Mouse (Mus musculus) hindbrain, embryonic 14.5 days (tissue): Measurements from ENCODE around the gene Tchh. TPM values are rescaled to one million over a fixed set of nuclear protein-coding genes. Genes with fewer than 3 reads are reported as not detected.

Experiments
- ATAC-seq: fragments of 200-750 bp; cut with Nextera tagmentation; 2 replicates; pipeline ENCODE4 v1.8.0; 2017; ENCODE audit warnings: moderate number of reproducible peaks, mild to moderate bottlenecking, moderate TSS enrichment, moderate library complexity; ENCODE audit not compliant: low FRiP score
- DNase-seq: peaks from one replicate; pipeline ENCODE4 v3.0.0-alpha.2; 2015; ENCODE audit warnings: low spot score
- H3K27ac ChIP-seq: fragments of 300-500 bp; sonication (generic); 2 replicates; pipeline ENCODE4 v1.5.1; 2014; ENCODE audit warnings: mild to moderate bottlenecking, moderate library complexity
- H3K27me3 ChIP-seq: fragments of 300-500 bp; sonication (generic); 2 replicates; pipeline ENCODE4 v1.6.1; 2014; ENCODE audit warnings: mild to moderate bottlenecking, low read length, mixed read lengths; ENCODE audit not compliant: control insufficient read depth, insufficient read depth
- H3K36me3 ChIP-seq: fragments of 300-500 bp; sonication (generic); replicated peaks from 2 replicates; pipeline ENCODE4 v1.6.1; 2014; ENCODE audit not compliant: control insufficient read depth, insufficient read depth
- H3K4me1 ChIP-seq: fragments of 300-500 bp; sonication (generic); replicated peaks from 2 replicates; pipeline ENCODE4 v1.6.1; 2014; ENCODE audit warnings: antibody characterized with exemption, low read length, mixed read lengths; ENCODE audit not compliant: control insufficient read depth, insufficient read depth
- H3K4me2 ChIP-seq: fragments of 300-500 bp; sonication (generic); replicated peaks from 2 replicates; pipeline ENCODE4 v1.6.1; 2014; ENCODE audit warnings: mild to moderate bottlenecking, moderate library complexity
- H3K4me3 ChIP-seq: fragments of 300-500 bp; sonication (generic); replicated peaks from 2 replicates; pipeline ENCODE4 v1.5.1; 2014; ENCODE audit warnings: mild to moderate bottlenecking, low read length
- H3K9ac ChIP-seq: fragments of 300-500 bp; sonication (generic); 2 replicates; pipeline ENCODE4 v1.6.1; 2014
- H3K9me3 ChIP-seq: fragments of 300-500 bp; sonication (generic); 2 replicates; pipeline ENCODE4 v1.6.1; 2016; ENCODE audit warnings: low read length; ENCODE audit not compliant: control insufficient read depth
- WGBS: fragments of 180-500 bp; shearing (Covaris S2); extraction: QIAGEN DNeasy Blood & Tissue Kit; methylation state at CpG from one replicate; pipeline ENCODE4 v1.1.7; 2014; 5-methylcytosine and 5-hydroxymethylcytosine counted together
- polyA plus RNA-seq: library from polyadenylated mRNA; unstranded; fragments of >200 nt; fragmentation: Nextera tagmentation; extraction: Ambion mirVana; gene quantifications from 2 replicates; pipeline ENCODE4 v1.2.1, GENCODE M21; 2014

The Tchh gene
- polyA plus RNA-seq, result 1.3 and 1.8 TPM in 2 replicates

- Histone ChIP-seq H3K4me3 (peak within 1 kb of the TSS; percentile 50), H3K36me3 (no peaks in the 10 kb centered on the region), H3K27ac (no peak within 1 kb of the TSS), H3K27me3 (peaks cover 35% of the 10 kb centered on the region), H3K9me3 (no peaks in the 10 kb centered on the region), H3K9ac (no peak within 1 kb of the TSS), H3K4me1 (peaks cover 4% of the 10 kb centered on the region), H3K4me2 (peak within 1 kb of the TSS; percentile 98)
- no peak for ATAC-seq
- 89% methylated on average over 1 of the region's 1 CpGs for WGBS
- no peak for DNase-seq
Measured at GRCm38 (mm10) chr3:93442030-93442429, at the start of gene Tchh. TSS of gene Tchh (plus strand) at chr3:93442330.

GRCm38 (mm10) chr3:93393366-93393765 is 48.8 kb upstream of the Tchh start, which contains the start of gene Rptn:
TSS of gene Rptn (plus strand) at chr3:93393699.
- Histone ChIP-seq H3K9ac (no peak within 1 kb of the TSS), H3K27ac (no peak within 1 kb of the TSS), H3K4me2 (no peak within 1 kb of the TSS), H3K9me3 (no peaks in the 10 kb centered on the region), H3K4me1 (no peaks in the 10 kb centered on the region), H3K36me3 (no peaks in the 10 kb centered on the region), H3K27me3 (no peaks in the 10 kb centered on the region), H3K4me3 (no peak within 1 kb of the TSS)
- 84% methylated on average over 2 of the region's 2 CpGs for WGBS
- ATAC-seq (no peak), DNase-seq (no peak)

- no peak overlapping the region for H3K4me3 ChIP-seq
Measured at GRCm38 (mm10) chr3:93403936-93404335, 38.2 kb upstream of the Tchh start.

GRCm38 (mm10) chr3:93406992-93407391 is 35.1 kb upstream of the Tchh start:
- Histone ChIP-seq H3K27ac (no peak overlapping the region), H3K4me3 (no peak overlapping the region), H3K27me3 (no peaks in the 10 kb centered on the region), H3K4me2 (no peak overlapping the region), H3K36me3 (no peaks in the 10 kb centered on the region), H3K9ac (no peak overlapping the region), H3K9me3 (no peaks in the 10 kb centered on the region), H3K4me1 (no peaks in the 10 kb centered on the region)
- WGBS, result 39% methylated on average over 5 of the region's 5 CpGs
- DNase-seq (peak; percentile 51), ATAC-seq (no peak)

More at GRCm38 (mm10) chr3:93403936-93404335, 38.2 kb upstream of the Tchh start:
- H3K4me2 ChIP-seq, result no peak overlapping the region
- H3K9me3 ChIP-seq, result no peaks in the 10 kb centered on the region
- H3K27me3 ChIP-seq, result no peaks in the 10 kb centered on the region
- ATAC-seq, result no peak
- no peak overlapping the region for H3K27ac ChIP-seq
- H3K9ac ChIP-seq, result no peak overlapping the region
- 95% methylated on average over 3 of the region's 3 CpGs for WGBS
- H3K36me3 ChIP-seq, result no peaks in the 10 kb centered on the region
- H3K4me1 ChIP-seq, result no peaks in the 10 kb centered on the region
- no peak for DNase-seq

GRCm38 (mm10) chr3:93411905-93412304 is 30.2 kb upstream of the Tchh start:
- H3K4me1 ChIP-seq, result no peaks in the 10 kb centered on the region
- H3K27ac ChIP-seq, result no peak overlapping the region
- DNase-seq, result no peak
- 15% methylated on average over 2 of the region's 2 CpGs for WGBS
- no peak overlapping the region for H3K4me2 ChIP-seq
- no peak for ATAC-seq
- no peaks in the 10 kb centered on the region for H3K36me3 ChIP-seq
- no peak overlapping the region for H3K4me3 ChIP-seq
- no peaks in the 10 kb centered on the region for H3K9me3 ChIP-seq
- H3K27me3 ChIP-seq, result no peaks in the 10 kb centered on the region
- no peak overlapping the region for H3K9ac ChIP-seq

- no peak overlapping the region for H3K4me2 ChIP-seq
- H3K36me3 ChIP-seq, result no peaks in the 10 kb centered on the region
- no peaks in the 10 kb centered on the region for H3K4me1 ChIP-seq
- no peak for ATAC-seq
- no peak overlapping the region for H3K27ac ChIP-seq
- no peak for DNase-seq
- no peaks in the 10 kb centered on the region for H3K27me3 ChIP-seq
- H3K4me3 ChIP-seq, result no peak overlapping the region
- no peak overlapping the region for H3K9ac ChIP-seq
- WGBS, result 38% methylated on average over 3 of the region's 3 CpGs
- H3K9me3 ChIP-seq, result no peaks in the 10 kb centered on the region
Measured at GRCm38 (mm10) chr3:93431673-93432072, 10.5 kb upstream of the Tchh start.

GRCm38 (mm10) chr3:93443501-93444101 is 1.5 kb downstream of the Tchh start:
- ATAC-seq (no peak), DNase-seq (peak; percentile 29)
- Histone ChIP-seq H3K9me3 (no peaks in the 10 kb centered on the region), H3K27ac (no peak overlapping the region), H3K4me3 (peak overlapping the region; percentile 50), H3K4me2 (peak overlapping the region; percentile 98), H3K36me3 (no peaks in the 10 kb centered on the region), H3K9ac (peak overlapping the region; percentile 48; the same call in 1 of the 2 replicates), H3K4me1 (peaks cover 11% of the 10 kb centered on the region), H3K27me3 (peaks cover 47% of the 10 kb centered on the region)
- WGBS, result under 1% methylated on average over 38 of the region's 38 CpGs

GRCm38 (mm10) chr3:93444343-93445164 is 2.4 kb downstream of the Tchh start:
- ATAC-seq, result peak; percentile 86
- Histone ChIP-seq H3K27me3 (peaks cover 56% of the 10 kb centered on the region), H3K4me1 (peaks cover 11% of the 10 kb centered on the region), H3K9me3 (no peaks in the 10 kb centered on the region), H3K9ac (peak overlapping the region; percentile 48), H3K27ac (peak overlapping the region; percentile 11), H3K4me3 (peak overlapping the region; percentile 50), H3K4me2 (peak overlapping the region; percentile 98), H3K36me3 (no peaks in the 10 kb centered on the region)
- DNase-seq, result peak; percentile 75
- WGBS, result under 1% methylated on average over 56 of the region's 56 CpGs

- H3K4me1 ChIP-seq, result peaks cover 11% of the 10 kb centered on the region
- peak; percentile 61 for DNase-seq
- H3K4me2 ChIP-seq, result peak overlapping the region; percentile 98
- H3K36me3 ChIP-seq, result no peaks in the 10 kb centered on the region
- H3K9me3 ChIP-seq, result no peaks in the 10 kb centered on the region
- H3K27ac ChIP-seq, result peak overlapping the region; percentile 11; the same call in 1 of the 2 replicates
- H3K27me3 ChIP-seq, result peaks cover 63% of the 10 kb centered on the region
- H3K9ac ChIP-seq, result peak overlapping the region; percentile 48
- ATAC-seq, result peak; percentile 22
- peak overlapping the region; percentile 50 for H3K4me3 ChIP-seq
- under 1% methylated on average over 36 of the region's 36 CpGs for WGBS
Measured at GRCm38 (mm10) chr3:93445165-93445705, 3.1 kb downstream of the Tchh start.
